Mouse (Mus musculus) liver, embryonic 14.5 days (tissue): ENCODE data around the gene Nek9.

Experiments used
- CTCF ChIP-seq: IDR thresholded peaks from 2 replicates; pipeline ENCODE4 v1.5.1; 2016; ENCODE audit warnings: antibody characterized with exemption, low read depth, control low read depth
- EP300 ChIP-seq: IDR thresholded peaks from 2 replicates; pipeline ENCODE4 v1.6.1; 2016; ENCODE audit warnings: antibody characterized with exemption, low read depth

DNA sequence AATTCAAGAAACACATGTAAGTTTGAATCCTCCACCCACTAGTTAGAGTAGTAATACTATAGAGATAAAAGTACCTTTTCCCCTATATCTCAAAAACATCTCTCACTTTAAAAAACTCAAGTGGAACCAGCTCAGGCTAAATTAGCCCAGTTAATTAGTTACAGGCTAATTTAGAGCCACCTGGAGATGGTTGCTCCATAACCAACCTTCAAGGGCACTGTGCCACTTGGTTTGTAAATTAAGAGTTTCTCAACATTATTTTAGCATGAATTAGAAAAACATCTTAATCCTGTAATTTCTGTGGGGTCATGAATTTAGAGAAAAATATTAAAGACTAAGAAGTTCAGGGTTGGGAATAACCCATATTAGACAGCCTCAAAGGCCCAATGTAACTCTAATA is 47.6 kb downstream of the Nek9 start:
- no peak for TF ChIP-seq CTCF
- no peak for TF ChIP-seq EP300
